Mouse (Mus musculus) gastrocnemius, postnatal 25 days (tissue): ENCODE measurements around the gene Olfr1002. TPM values are rescaled to one million over a fixed set of nuclear protein-coding genes. Genes with fewer than 3 reads are reported as not detected.
"Not testable (repeated sequence)": the region's sequence is repeated elsewhere in the genome, so short reads cannot be mapped to it uniquely, and the experiment has no call there.

Experiments
- DNase-seq: peaks from one replicate; pipeline ENCODE4 v3.0.0; 2022
- long read RNA-seq, 2 experiments: library from polyadenylated mRNA; stranded (forward); transcript quantifications; one replicate each; pipeline ENCODE4 v2.0.0; 2021
- total RNA-seq, 2 experiments: library from RNA; stranded (reverse); gene quantifications; 1 replicate in 1 of 2; 2 replicates in 1 of 2; pipeline ENCODE4 v1.2.3; 2021

The Olfr1002 gene
- total RNA-seq, result not detected
- long read RNA-seq, experiment 1, result 0 reads
- long read RNA-seq, experiment 2, result 0 reads

GRCm38 (mm10) chr2:85650604-85651003, at the start of gene Olfr1002:
TSS of gene Olfr1002 (minus strand) at chr2:85650704.
- no peak for DNase-seq

GRCm38 (mm10) chr2:85689131-85689530, 38.6 kb upstream of the Olfr1002 start, which contains the start of gene Olfr1008:
TSS of gene Olfr1008 (plus strand) at chr2:85689431.
- DNase-seq, result no peak

GRCm38 (mm10) chr2:85678667-85679066, 28.2 kb upstream of the Olfr1002 start, which contains the start of gene Olfr1006:
TSS of gene Olfr1006 (minus strand) at chr2:85678767.
- DNase-seq, result no peak

- not testable (repeated sequence) for DNase-seq
Measured at GRCm38 (mm10) chr2:85664355-85664754, 13.9 kb upstream of the Olfr1002 start, which contains the start of gene Olfr154. TSS of gene Olfr154 (minus strand) at chr2:85664455.

- no peak for DNase-seq
Measured at GRCm38 (mm10) chr2:85611803-85612202, 38.7 kb downstream of the Olfr1002 start, which contains the start of gene Olfr1000. TSS of gene Olfr1000 (minus strand) at chr2:85611903.

Other genes with a start within 250 kb of the Olfr1002 start
- not detected for gene Olfr992, start 241.2 kb downstream of the Olfr1002 start, total RNA-seq
- gene Olfr993, start 235.8 kb downstream of the Olfr1002 start, total RNA-seq, result not detected
- not detected for gene Olfr994, start 214.3 kb downstream of the Olfr1002 start, total RNA-seq
- gene Olfr995, start 207.1 kb downstream of the Olfr1002 start, total RNA-seq, result not detected
- gene 4833423E24Rik, start 131.7 kb downstream of the Olfr1002 start, total RNA-seq, result not detected
- not detected for gene Olfr996, start 71.5 kb downstream of the Olfr1002 start, total RNA-seq
- not detected for gene Olfr998, start 61.8 kb downstream of the Olfr1002 start, total RNA-seq
- not detected for gene Olfr1000, start 38.8 kb downstream of the Olfr1002 start, total RNA-seq
- not detected for gene Olfr154, start 13.8 kb upstream of the Olfr1002 start, total RNA-seq
- gene Olfr1006, start 28.1 kb upstream of the Olfr1002 start, total RNA-seq, result not detected
- not detected for gene Olfr1008, start 38.7 kb upstream of the Olfr1002 start, total RNA-seq
- gene Olfr1009, start 64.7 kb upstream of the Olfr1002 start, total RNA-seq, result not detected
- not detected for gene Olfr1012, start 112.1 kb upstream of the Olfr1002 start, total RNA-seq
- not detected for gene Olfr1013, start 116.4 kb upstream of the Olfr1002 start, total RNA-seq
- not detected for gene Olfr1014, start 122.0 kb upstream of the Olfr1002 start, total RNA-seq
- not detected for gene Olfr1015, start 131.3 kb upstream of the Olfr1002 start, total RNA-seq
- not detected for gene Olfr1016, start 151.8 kb upstream of the Olfr1002 start, total RNA-seq
- not detected for gene Olfr1018, start 167.8 kb upstream of the Olfr1002 start, total RNA-seq
- gene Olfr1019, start 194.8 kb upstream of the Olfr1002 start, total RNA-seq, result not detected
- not detected for gene Olfr1020, start 196.3 kb upstream of the Olfr1002 start, total RNA-seq
- gene Olfr1022, start 217.9 kb upstream of the Olfr1002 start, total RNA-seq, result not detected
- gene Olfr1023, start 234.9 kb upstream of the Olfr1002 start, total RNA-seq, result not detected